Mouse (Mus musculus): ENCODE measurements around the gene Tex12.

DNA sequence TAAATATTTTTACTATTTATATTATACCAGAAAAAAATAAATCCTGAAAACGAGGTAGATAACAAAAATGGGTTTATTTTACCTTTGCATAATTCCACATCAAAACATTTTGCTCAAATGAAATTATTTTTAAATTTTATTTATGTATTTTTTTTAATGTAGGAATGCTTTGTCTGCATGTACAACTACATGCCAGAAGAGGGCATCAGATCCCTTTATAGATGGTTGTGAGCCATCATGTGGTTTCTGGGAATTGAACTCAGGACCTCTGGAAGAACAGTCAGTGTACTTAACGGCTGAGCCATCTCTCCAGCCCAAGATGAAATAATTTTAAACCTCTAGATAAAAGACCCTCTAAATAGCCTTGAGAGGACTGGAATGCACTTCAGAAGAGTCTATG, 39.6 kb downstream of the Tex12 start:
- no peak for TF ChIP-seq CTCF (IDR thresholded peaks at IDR 0.05; ENCODE audit: control insufficient read depth, insufficient read depth, low read length)
- no peak for TF ChIP-seq POLR2A (IDR thresholded peaks at IDR 0.05; ENCODE audit: borderline replicate concordance, control insufficient read depth, low read depth, low read length)
